Mouse (Mus musculus): ENCODE measurements around the gene Dyrk1b.
"Not testable (repeated sequence)": the region's sequence is repeated elsewhere in the genome, so short reads cannot be mapped to it uniquely, and the experiment has no call there.

GRCm38 (mm10) chr7:28227421-28227820 lies 48.2 kb downstream of the Dyrk1b start:
- not testable (repeated sequence) for TF ChIP-seq CTCF (IDR thresholded peaks at IDR 0.05; ENCODE audit: control insufficient read depth, insufficient read depth, low read length); POLR2A (IDR thresholded peaks at IDR 0.05; ENCODE audit: borderline replicate concordance, control insufficient read depth, low read depth, low read length)
